Mouse (Mus musculus) 3134 (cell line): ENCODE measurements at regions not wholly inside any gene's neighbourhood (a gene's known extent, or its start where the extent isn't known, plus 50 kb on each side); places are given as distances from the start of the nearest gene placed in this dataset.
A peak's percentile ranks its signal among the peaks of the same experiment; 100 is the strongest.

Source experiments
- DNase-seq: peaks from one replicate; pipeline ENCODE4 v3.0.0-alpha.2; 2011; ENCODE audit warnings: low spot score; ENCODE audit not compliant: insufficient read length; ENCODE audit errors: extremely low read depth

GRCm38 (mm10) chr4:62807926-62808552 lies 157.3 kb upstream of the Zfp618 start:
- DNase-seq, result no peak

- DNase-seq, result no peak
Observed at GRCm38 (mm10) chr4:62808553-62808950, 156.8 kb upstream of the Zfp618 start.

- no peak for DNase-seq
Observed at GRCm38 (mm10) chr4:62809048-62809447, 156.3 kb upstream of the Zfp618 start.

- DNase-seq, result no peak
Observed at GRCm38 (mm10) chr4:62819889-62820288, 145.5 kb upstream of the Zfp618 start.

- DNase-seq, result no peak
Observed at GRCm38 (mm10) chr4:62821288-62821687, 144.1 kb upstream of the Zfp618 start.

GRCm38 (mm10) chr4:62822568-62822967 lies 142.8 kb upstream of the Zfp618 start:
- DNase-seq, result no peak

- no peak for DNase-seq
Observed at GRCm38 (mm10) chr4:62823082-62823481, 142.3 kb upstream of the Zfp618 start.

- no peak for DNase-seq
Observed at GRCm38 (mm10) chr4:62823555-62824250, 141.7 kb upstream of the Zfp618 start.

GRCm38 (mm10) chr4:62824581-62824980 lies 140.8 kb upstream of the Zfp618 start:
- DNase-seq, result no peak

- no peak for DNase-seq
Observed at GRCm38 (mm10) chr4:62825256-62825655, 140.1 kb upstream of the Zfp618 start.

- DNase-seq, result no peak
Observed at GRCm38 (mm10) chr4:62828963-62829362, 136.4 kb upstream of the Zfp618 start.

GRCm38 (mm10) chr4:62833944-62834343 lies 131.4 kb upstream of the Zfp618 start:
- no peak for DNase-seq

GRCm38 (mm10) chr4:62836875-62837274 lies 128.5 kb upstream of the Zfp618 start:
- no peak for DNase-seq

- no peak for DNase-seq
Observed at GRCm38 (mm10) chr4:62850526-62850925, 114.8 kb upstream of the Zfp618 start.

- no peak for DNase-seq
Observed at GRCm38 (mm10) chr4:62853335-62853734, 112.0 kb upstream of the Zfp618 start.

GRCm38 (mm10) chr4:62856406-62856805 lies 109.0 kb upstream of the Zfp618 start:
- DNase-seq, result no peak

- DNase-seq, result no peak
Observed at GRCm38 (mm10) chr4:62862756-62863155, 102.6 kb upstream of the Zfp618 start.

GRCm38 (mm10) chr4:62870391-62870983 lies 94.9 kb upstream of the Zfp618 start:
- peak; percentile 54 for DNase-seq

- DNase-seq, result no peak
Observed at GRCm38 (mm10) chr4:62872562-62872961, 92.8 kb upstream of the Zfp618 start.

- no peak for DNase-seq
Observed at GRCm38 (mm10) chr4:62873986-62874385, 91.4 kb upstream of the Zfp618 start.

- no peak for DNase-seq
Observed at GRCm38 (mm10) chr4:62878063-62878462, 87.3 kb upstream of the Zfp618 start.

GRCm38 (mm10) chr4:62878927-62879326 lies 86.4 kb upstream of the Zfp618 start:
- no peak for DNase-seq
